Mouse (Mus musculus): Measurements from ENCODE around the gene Bmpr1a.
"Not testable (repeated sequence)": the region's sequence is repeated elsewhere in the genome, so short reads cannot be mapped to it uniquely, and the experiment has no call there.

The Bmpr1a gene

DNA sequence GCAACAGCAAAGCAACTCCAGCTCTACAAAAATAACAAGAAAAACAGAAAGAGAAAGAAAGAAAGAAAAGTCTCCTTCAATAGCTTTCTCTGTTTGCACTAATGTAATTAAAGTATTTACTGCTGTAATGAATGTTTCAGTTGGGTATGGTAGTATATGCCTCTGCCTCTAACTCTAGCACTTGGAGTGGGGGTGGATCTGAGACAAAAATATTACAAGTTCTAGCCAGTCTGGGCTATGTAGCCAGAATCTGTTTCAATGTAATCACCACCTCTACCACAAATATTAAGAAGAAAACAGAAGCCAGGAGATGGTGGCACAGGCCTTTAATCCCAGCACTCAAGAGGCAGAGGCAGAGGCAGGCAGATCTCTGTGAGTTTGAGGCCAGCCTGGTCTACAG is 54.7 kb downstream of the Bmpr1a start:
- DNase-seq: no peak

- DNase-seq: no peak
These were observed 55.5 kb downstream of the Bmpr1a start for GRCm38 (mm10) chr14:34447659-34448058.

- DNase-seq: no peak
These were observed 56.5 kb downstream of the Bmpr1a start for GRCm38 (mm10) chr14:34446624-34447023.

DNA sequence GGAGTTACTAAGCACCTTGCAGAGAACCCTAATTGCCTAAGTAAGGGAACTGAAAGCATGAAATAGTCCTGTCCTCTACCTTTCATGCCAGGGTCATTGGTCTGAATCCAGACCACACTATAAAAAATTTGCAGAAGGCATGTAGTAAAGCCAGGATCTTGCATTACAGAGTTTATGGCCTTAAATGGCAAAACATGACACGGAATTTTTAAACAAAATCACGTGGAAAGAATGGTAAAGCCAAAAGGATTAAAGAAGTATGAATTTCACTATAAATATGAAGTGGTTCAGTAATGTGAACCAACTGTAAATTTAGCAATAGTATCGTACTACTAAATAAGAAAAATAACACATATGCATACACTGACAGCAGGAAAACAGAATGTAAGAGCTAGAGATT is 57.8 kb downstream of the Bmpr1a start:
- DNase-seq: no peak

DNA sequence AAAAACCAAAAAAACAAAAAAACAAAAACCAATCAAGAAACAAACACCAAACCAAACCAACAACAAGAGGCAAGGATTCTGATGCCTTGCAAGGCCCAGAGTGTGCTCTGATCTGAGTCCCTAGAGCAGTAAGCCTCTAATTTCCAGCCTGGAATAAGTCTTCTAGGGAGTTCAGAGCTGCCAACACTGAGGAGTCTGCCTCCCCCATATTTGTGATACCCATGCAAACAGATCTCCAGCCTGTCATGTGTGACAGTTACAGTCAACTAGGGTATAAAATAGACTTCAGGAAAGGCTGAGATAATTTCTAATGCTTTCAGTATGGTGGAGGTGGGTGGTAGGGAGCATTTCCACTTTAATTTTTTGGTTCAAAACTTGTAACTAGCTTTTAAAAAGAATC is 58.2 kb downstream of the Bmpr1a start:
- DNase-seq: no peak

- DNase-seq: no peak
These were observed 58.8 kb downstream of the Bmpr1a start for GRCm38 (mm10) chr14:34444368-34444767.

GRCm38 (mm10) chr14:34442531-34442930 is 60.6 kb downstream of the Bmpr1a start:
- DNase-seq: no peak

DNA sequence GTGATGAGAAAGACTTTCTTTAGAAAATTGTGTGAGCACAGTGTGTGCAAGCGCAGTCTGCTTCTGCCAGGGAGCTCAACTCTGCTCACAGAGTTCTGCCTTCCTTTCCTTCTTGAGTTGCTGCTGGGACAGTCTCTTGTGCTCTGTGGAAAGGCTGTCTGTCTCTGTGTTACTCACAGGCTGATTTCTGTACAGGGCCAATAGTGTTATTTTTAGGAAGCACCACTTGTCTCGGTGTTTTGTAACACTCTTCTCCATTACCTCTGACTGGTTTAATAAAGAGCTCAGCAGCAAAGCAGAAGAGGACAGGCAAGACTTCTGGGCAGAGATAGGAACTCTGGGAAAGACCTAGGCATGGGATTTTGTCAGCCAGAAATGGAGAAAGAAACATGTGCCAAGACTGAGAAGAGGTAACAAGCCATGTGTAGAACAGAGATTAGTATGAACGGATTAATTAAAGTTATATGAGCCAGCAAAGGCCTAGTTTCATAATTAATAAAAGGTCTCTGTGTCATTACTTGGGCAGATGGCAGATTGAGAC is 62.5 kb downstream of the Bmpr1a start:
- no peak for DNase-seq

GRCm38 (mm10) chr14:34429069-34429468 is 74.1 kb downstream of the Bmpr1a start:
- DNase-seq: no peak

DNA sequence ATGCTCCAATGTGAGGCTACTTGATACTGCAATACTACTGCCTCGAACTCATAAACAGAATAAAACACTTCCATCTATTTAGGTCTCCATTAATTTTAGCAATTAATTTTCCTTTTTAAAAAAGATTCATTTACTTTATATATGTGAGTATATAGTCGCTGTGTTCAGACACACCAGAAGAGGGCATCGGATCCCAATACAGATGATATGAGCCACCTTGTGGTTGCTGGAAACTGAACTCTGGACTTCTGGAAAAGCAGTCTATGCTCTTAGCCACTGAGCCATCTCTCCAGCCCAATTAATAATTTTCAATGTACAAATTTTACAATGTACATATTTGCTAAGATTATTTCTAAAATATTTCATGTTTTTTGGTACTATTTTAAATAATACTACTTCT is 74.9 kb downstream of the Bmpr1a start:
- DNase-seq: no peak

GRCm38 (mm10) chr14:34421078-34421477 is 82.1 kb downstream of the Bmpr1a start:
- no peak for DNase-seq

DNA sequence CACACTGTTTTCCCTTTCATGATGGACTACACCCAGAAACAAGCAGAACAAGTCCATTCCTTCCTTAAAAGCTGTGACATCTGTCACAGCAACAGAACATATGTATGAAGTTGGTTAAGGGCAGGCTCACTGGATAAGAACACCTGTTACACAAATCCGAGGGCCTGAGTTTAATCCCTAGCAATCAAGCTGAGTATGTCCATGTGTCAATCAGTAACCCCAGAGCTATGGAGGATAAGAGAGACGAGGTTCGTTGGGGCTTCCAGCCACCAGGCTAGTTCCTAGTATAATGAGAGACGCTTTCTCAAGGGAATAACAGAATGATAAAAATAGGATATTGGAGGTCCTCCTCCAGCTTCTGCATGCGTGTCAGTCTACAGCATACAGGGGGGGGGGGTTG is 85.6 kb downstream of the Bmpr1a start:
- DNase-seq: no peak

DNA sequence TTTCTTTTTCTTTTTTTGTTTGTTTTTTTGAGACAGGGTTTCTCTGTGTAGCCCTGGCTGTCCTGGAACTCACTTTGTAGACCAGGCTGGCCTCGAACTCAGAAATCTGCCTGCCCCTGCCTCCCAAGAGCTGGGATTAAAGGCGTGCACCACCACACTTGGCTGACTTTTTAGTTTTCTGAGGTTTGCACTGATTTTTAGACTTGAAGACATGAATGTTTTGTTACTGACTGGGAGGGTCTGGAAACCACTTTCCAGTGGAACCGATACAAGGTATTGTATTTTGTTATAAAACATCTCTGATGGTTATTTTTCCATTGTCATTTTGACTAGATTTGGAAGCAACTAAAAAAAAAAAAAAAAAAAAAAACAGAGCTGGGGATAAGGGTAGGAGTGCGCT is 86.2 kb downstream of the Bmpr1a start:
- DNase-seq: not testable (repeated sequence)

GRCm38 (mm10) chr14:34412164-34412896 is 90.8 kb downstream of the Bmpr1a start:
- no peak for DNase-seq

- no peak for DNase-seq
These were observed 92.4 kb downstream of the Bmpr1a start for GRCm38 (mm10) chr14:34410716-34411115.

GRCm38 (mm10) chr14:34403424-34403823 is 99.7 kb downstream of the Bmpr1a start:
- no peak for DNase-seq

DNA sequence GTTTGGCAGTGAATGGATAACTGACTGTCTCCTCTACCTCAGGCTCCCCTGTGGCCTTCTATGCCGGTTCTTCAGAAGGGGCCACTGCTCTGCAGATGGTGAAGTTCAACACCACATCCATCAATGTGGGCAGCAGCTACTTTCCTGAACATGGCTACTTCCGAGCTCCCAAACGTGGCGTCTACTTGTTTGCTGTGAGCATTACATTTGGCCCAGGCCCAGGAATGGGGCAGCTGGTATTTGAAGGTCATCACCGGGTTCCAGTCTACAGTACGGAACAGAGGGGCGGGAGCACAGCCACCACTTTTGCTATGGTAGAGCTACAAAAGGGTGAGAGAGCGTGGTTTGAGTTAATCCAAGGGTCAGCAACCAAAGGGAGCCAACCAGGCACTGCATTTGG is 100.3 kb downstream of the Bmpr1a start:
- no peak for DNase-seq

GRCm38 (mm10) chr14:34401135-34401534 is 102.0 kb downstream of the Bmpr1a start:
- DNase-seq: peak; percentile 68

GRCm38 (mm10) chr14:34400021-34400420 is 103.1 kb downstream of the Bmpr1a start:
- DNase-seq: no peak

GRCm38 (mm10) chr14:34399301-34399700 is 103.8 kb downstream of the Bmpr1a start:
- DNase-seq: no peak

DNA sequence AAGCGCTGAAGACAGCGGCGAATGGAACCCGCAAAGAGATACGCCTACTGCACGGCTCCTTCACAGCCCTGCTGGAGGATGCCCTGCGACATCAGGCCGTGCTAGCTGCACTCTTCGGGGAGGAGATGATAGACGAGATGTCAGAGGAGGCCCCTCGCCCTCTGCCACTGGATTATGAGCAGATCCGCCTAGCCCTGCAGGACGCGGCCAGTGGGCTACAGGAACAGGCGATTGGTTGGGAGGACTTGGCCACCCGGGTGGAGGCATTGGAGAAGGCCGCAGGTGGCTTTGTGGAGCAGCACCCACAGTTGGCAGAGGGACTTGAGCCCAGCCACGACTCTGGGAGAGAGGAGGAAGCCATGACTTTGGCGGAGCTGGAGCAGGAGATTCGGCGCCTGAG is 104.2 kb downstream of the Bmpr1a start:
- no peak for DNase-seq

DNA sequence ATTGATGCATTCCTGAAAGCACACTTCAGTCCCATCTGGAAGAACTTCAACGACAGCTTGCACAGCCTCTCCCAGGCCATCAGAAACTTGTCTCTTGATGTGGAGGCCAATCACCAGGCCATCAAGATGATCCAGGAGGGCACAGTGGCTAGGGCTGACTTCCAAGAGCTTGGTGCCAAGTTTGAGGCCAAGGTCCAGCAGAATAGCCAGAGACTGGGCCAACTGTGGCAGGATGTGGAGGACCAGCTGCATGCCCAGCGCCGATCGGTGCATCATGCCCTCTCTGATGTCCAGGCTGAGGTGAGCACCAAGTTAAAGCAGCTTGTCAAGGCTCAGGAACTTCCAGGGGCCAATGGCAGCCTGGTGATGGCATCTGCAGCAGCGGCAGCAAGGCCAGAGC is 105.3 kb downstream of the Bmpr1a start:
- no peak for DNase-seq

DNA sequence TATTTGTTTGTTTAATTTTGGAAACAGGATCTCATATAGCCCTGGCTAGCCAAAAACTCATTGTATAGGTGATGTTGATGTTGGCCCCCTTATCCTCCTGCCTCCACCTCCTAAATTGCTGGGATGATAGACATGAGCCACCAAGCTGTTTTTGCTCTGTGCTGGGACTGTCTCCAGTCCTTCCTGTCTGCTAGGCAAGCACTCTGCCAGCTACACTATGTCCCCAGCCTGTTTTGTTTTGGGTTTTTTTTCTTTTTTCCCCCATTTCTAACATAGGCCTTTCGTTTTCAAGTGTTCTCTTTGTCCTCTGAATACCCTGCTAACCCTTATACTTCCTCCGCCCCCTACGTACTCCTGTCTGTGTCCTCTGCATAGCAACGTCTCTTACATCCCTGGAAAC is 109.8 kb downstream of the Bmpr1a start:
- no peak for DNase-seq

DNA sequence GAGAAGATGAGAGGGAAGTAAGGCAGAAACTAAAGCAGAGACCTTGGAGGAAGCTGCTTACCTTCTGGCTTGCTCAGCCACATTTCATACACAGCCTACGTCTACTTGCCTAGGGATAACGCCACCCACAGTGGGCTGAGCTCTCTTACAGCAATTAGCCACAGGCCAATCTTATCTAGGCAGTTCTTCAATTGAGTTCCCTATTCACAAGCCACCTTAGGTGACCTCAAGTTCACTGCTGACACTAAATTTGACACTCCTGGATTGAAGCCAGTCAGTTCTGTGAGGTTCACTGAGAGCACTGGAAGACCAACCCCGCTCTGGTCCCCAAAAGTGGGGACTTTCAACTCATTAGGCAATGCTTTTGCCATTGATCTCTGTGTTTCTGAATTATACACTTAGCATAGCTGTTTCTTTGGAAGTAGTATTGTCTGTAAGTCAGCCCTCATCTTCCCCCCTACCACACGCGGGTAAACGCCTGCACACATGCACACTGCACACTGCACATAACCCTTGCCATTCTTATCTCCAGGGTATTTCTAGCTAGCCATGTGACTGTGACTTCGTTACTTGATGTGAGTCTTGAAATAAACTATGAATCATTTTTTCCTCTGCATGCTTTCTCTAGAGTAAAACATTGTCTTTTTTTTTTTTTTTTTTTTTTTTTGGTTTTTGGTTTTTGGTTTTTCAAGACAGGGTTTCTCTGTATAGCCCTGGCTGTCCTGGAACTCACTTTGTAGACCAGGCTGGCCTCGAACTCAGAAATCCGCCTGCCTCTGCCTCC is 120.0 kb downstream of the Bmpr1a start:
- DNase-seq: no peak
